Mouse (Mus musculus) lung, adult 2 months (tissue): Measurements from ENCODE around the gene Cyp2t4. TPM values are rescaled to one million over a fixed set of nuclear protein-coding genes. Genes with fewer than 3 reads are reported as not detected.
A peak's percentile ranks its signal among the peaks of the same experiment; 100 is the strongest.

ENCODE experiments used
- DNase-seq: peaks from one replicate; pipeline ENCODE4 v3.0.0; 2022
- H3K4me1 ChIP-seq: fragments of 200-500 bp; 2 replicates; pipeline ENCODE4 v1.6.1; 2011; ENCODE audit warnings: low read length; ENCODE audit not compliant: control insufficient read depth, insufficient read depth
- H3K4me3 ChIP-seq: fragments of 200-500 bp; replicated peaks from 2 replicates; pipeline ENCODE3; 2011; ENCODE audit warnings: low read depth, mild to moderate bottlenecking, control low read depth, low read length; ENCODE audit errors: extremely low read depth
- CTCF ChIP-seq: fragments of 200-500 bp; IDR thresholded peaks from 2 replicates; pipeline ENCODE4 v1.5.1; 2011; ENCODE audit warnings: mild to moderate bottlenecking, low read length, control low read depth; ENCODE audit not compliant: insufficient read depth
- POLR2A ChIP-seq: fragments of 200-500 bp; IDR thresholded peaks from 2 replicates; pipeline ENCODE4 v1.6.1; 2011; ENCODE audit warnings: low read depth, mild to moderate bottlenecking, control low read depth, low read length, borderline replicate concordance; ENCODE audit errors: extremely low read depth
- WGBS: fragments of 180-500 bp; shearing (Covaris S2); methylation state at CpG from one replicate; pipeline ENCODE4 v1.1.7; 2018; 5-methylcytosine and 5-hydroxymethylcytosine counted together
- polyA plus RNA-seq: library from polyadenylated mRNA; depleted of rRNA; stranded (reverse); fragments of >200 nt; gene quantifications from 2 replicates; pipeline ENCODE4 v1.2.3, GENCODE M21; 2012

The Cyp2t4 gene
- polyA plus RNA-seq, 1 experiment: not detected

DNA sequence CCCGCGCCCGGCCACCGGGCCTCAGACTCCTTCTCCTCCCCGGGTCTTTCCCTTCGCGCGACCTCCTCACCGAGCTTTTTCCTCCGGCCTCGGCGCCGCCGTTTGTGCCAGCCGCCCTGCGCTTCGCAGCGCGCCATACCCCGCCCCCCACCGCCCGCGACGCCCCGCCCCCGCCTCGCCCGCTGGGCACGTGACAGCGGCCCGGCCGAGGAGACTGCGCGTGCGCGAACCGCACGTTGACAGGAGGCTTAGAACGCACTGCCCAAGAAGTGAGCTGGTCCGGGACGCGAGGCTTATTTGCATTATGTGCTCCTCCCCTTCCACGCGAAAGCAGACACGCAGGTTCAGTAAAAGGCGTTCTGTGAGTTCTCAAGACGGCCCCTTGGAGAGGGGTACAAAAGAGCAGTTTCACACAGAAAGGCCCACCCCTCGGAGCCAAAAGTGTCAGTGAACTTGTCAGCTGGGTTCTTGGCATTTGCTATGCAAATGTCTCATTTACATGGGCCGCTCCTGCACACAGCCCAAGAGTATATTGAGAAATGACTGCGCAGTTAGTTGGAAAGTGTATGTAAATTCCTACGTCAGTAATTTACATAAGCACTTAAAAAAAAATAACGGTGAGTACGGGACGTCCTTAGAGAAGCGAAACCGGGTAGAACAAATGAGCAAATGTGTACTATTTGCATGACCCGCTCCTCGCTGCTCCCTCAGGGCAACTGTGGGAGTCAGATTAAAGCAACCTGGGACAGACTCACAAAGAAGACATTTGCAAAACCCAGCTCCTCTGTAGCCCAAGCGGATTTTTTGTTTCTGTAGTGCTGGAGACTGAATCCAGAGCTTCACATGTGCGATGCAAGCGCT lies 13.3 kb downstream of the Cyp2t4 start, which contains the start of gene Egln2:
Gene Egln2 (minus strand): TSS at position 189 of the 861 bp plus-strand sequence.
- Histone ChIP-seq H3K4me1 (peaks cover 32% of the 10 kb centered on the region), H3K4me3 (peak within 1 kb of the TSS; percentile 75)
- TF ChIP-seq POLR2A: peak; percentile 91; the same call in 1 of the 2 replicates
- no peak for TF ChIP-seq CTCF
- WGBS: 1% methylated on average over 61 of the region's 61 CpGs
- peak; percentile 94 for DNase-seq

DNA sequence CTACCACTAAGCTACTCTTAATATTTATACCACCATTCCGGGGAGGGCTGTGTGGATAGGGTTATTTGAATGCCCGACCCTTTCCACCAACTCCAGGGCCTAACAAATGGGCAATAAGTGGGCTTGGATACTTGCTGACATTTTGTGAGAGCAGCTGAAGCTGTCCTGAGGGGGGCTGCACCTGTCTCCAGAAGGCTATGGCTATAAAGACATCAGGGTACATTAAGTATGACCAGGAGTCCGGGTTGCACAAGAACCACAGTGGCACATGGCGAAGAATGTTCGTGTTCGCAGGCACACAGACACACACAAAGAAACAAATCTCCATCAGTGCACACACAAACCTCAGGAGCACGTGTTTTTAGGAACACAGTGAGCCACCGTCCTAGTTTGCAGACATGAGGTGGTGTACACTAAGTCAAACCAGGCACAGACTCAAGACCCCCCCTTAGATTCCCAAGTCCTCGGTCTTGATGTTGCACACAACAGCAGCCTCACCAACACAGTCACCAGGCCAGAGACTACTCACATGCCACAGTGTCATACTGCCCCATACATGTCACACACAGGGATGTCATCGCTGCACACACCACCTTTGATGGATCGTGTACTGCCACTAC lies 14.1 kb downstream of the Cyp2t4 start:
- no peak for DNase-seq
- WGBS: 61% methylated on average over 11 of the region's 11 CpGs
- Histone ChIP-seq H3K4me1 (peaks cover 29% of the 10 kb centered on the region), H3K4me3 (peak overlapping the region; percentile 57)
- TF ChIP-seq POLR2A: no peak
- no peak for TF ChIP-seq CTCF

DNA sequence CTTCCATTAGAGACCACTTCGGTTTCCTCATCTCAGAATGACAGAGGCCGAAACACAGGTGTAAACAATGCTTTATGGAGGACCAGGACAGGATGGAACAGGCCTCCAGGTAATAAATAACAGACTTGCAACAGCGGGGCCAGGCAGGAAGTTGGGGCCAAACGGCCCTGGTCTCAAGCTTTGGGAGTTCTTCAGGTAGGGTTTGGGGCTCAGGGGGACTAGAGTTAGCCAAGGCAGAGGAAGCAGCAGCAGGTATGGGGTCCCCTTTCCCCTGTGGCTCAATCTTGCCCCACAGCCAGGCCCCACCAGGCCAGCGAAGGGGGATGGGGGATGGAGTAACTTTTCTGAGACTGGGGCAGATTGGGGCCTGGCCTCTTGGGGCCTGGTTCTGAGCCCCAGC lies 14.9 kb downstream of the Cyp2t4 start:
- 92% methylated on average over 5 of the region's 5 CpGs for WGBS
- TF ChIP-seq POLR2A: no peak
- no peak for TF ChIP-seq CTCF
- Histone ChIP-seq H3K4me1 (peaks cover 23% of the 10 kb centered on the region), H3K4me3 (no peak overlapping the region)
- DNase-seq: no peak

DNA sequence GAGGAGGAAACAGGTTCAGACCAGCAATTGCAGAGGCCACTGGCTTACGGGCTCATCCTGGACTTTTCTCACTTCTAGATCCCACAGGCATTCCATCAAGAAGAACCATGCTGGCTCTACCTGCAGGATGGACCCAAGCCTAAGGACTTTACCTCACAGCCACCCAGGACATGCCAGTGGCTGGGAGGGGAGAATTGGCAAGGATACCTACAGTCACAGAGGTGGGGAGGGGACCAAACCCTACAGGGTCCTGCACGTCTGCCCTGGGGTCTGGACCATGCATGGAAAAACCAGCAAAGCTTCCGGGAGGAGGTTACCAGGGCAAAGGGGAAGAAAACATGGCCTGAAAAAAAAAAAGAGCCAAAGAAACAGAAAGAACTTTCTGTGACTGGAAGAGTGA lies 17.5 kb downstream of the Cyp2t4 start:
- 91% methylated on average over 3 of the region's 3 CpGs for WGBS
- no peak overlapping the region for H3K4me3 ChIP-seq
- no peak for DNase-seq
- TF ChIP-seq CTCF (no peak), POLR2A (no peak)
- H3K4me1 ChIP-seq: peaks cover 4% of the 10 kb centered on the region; the same call in 1 of the 2 replicates

DNA sequence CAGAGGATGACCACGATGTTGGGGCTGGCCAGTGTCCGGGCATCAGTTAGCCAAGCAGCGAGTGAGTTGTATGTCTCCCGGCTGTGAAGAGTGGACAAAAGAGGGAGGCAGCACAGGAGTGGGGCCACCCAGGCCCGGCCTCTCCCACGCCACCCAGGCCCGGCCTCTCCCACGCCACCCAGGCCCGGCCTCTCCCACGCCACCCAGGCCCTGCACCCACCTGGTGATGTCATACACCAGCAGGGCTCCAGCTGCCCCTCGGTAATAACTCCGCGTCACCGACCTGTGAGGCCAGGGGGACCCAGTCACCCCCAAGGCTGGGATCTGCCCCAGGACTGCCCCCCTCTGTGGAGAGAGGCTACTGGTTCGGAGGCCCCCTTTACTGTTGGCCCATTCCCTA lies 21.0 kb downstream of the Cyp2t4 start:
- DNase-seq: no peak
- TF ChIP-seq POLR2A (no peak), CTCF (no peak)
- WGBS: 92% methylated on average over 15 of the region's 15 CpGs
- Histone ChIP-seq H3K4me1 (0 out of 2 replicates have a peak, but pooled peaks cover 3% of the 10 kb centered on the region), H3K4me3 (no peak overlapping the region)

DNA sequence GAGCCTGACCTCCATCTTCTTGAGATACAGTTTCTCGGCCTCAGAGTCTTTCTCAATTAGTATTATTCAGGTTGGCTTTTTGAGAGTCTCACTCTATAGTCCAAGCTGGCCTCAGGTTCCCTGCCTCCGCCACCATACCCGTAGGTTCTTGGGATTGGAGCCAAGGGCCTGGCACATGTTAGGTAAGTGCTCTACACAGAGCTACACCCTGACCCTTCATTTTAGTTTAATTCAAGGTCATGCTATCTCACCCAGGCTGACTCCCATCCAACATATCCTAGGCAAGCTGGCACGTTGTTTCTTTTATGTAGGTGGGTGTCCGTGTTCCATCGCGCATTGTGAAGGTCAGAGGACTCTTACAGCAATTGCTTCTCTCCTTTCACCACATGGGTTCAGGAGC lies 21.4 kb downstream of the Cyp2t4 start:
- TF ChIP-seq POLR2A (no peak), CTCF (no peak)
- Histone ChIP-seq H3K4me1 (0 out of 2 replicates have a peak, but pooled peaks cover 3% of the 10 kb centered on the region), H3K4me3 (no peak overlapping the region)
- 87% methylated on average over 7 of the region's 7 CpGs for WGBS
- no peak for DNase-seq

DNA sequence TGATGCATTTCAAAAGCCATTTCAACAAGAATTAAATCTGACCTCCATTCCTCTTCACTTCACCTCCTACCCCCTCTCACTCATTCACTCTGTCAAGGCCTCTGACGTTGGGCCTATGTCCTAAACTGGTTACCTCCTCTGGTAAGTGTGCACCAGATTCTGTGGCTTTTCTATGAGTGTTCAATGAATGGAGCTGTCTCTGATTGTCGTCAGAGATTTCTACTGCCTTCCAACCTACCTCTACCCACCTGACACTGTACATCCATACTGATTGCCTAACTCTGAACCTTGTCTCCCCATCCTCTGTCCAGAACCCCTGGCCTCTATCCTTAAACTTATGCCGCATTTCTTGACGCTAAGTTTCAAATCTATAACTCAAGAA lies 24.4 kb downstream of the Cyp2t4 start:
- 15% methylated on average over 4 of the region's 4 CpGs for WGBS
- no peak for TF ChIP-seq CTCF
- no peak for TF ChIP-seq POLR2A
- peaks cover 6% of the 10 kb centered on the region; the same call in 1 of the 2 replicates for H3K4me1 ChIP-seq

DNA sequence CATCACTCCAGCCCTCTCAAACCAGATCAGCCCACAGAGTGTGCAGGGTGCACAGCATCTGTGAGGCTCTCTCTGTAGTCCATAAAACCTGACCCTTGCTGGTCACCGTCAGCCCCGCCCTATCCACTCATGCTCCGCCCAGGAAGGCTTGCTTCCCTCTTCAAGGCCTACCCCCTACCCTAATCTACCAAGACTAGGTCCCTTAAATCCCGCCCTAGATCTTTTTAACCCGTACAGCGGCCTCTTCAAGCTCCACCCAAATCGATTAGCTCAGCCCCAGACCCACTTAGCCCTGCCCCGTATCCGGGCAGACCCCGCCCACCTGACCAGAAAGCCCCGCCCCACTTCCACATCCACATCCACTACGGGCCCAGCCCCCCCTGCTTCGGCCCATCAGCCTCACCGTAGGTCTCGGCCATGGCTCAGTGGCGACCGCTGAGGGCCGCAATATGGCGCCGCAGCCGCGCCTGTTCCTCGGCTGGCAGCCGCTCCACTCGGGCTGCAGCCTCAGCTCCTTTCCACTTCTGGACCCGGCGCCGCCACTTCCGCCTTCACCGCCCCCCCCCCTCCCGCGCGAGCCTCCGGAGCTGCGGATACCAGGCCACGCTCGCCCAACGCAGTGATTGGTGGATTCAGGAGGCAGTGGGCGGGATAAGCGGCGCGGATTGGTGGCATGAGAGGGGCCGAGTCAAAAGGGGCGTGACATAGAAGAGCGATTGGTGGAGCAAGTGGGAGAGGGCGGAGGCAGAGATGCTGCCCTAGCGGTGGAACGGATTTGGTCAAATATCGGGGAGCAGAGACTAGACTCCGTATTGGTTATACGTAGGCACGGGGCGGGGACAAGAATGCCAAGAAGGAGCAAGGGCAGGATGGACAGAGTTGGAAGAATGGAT lies 25.1 kb downstream of the Cyp2t4 start, which contains the start of gene Rab4b:
Gene Rab4b (minus strand): TSS at position 573 of the 893 bp plus-strand sequence.
- under 1% methylated on average over 53 of the region's 53 CpGs for WGBS
- DNase-seq: peak; percentile 99
- H3K4me1 ChIP-seq: peaks cover 6% of the 10 kb centered on the region; the same call in 1 of the 2 replicates
- peak within 1 kb of the TSS; percentile 76 for H3K4me3 ChIP-seq
- peak; percentile 60 for TF ChIP-seq CTCF
- peak; percentile 61; the same call in 1 of the 2 replicates for TF ChIP-seq POLR2A

More for the DNA sequence above, 24.4 kb downstream of the Cyp2t4 start:
- peak overlapping the region; percentile 76 for H3K4me3 ChIP-seq
- no peak for DNase-seq
